Mouse (Mus musculus) ES-Bruce4 (cell line): Measurements from ENCODE around the gene Mtmr3. TPM values are rescaled to one million over a fixed set of nuclear protein-coding genes. Genes with fewer than 3 reads are reported as not detected.

ENCODE experiments used
- H3K27ac ChIP-seq: 2 replicates; pipeline ENCODE4 v1.5.1; 2012; ENCODE audit warnings: low read length, inconsistent platforms; ENCODE audit not compliant: insufficient read depth
- H3K27me3 ChIP-seq: 2 replicates; pipeline ENCODE4 v1.6.1; 2012; ENCODE audit warnings: mild to moderate bottlenecking, low read length, inconsistent platforms; ENCODE audit not compliant: control insufficient read depth, poor library complexity, insufficient read depth, severe bottlenecking
- H3K36me3 ChIP-seq: 2 replicates; pipeline ENCODE4 v1.6.1; 2012; ENCODE audit warnings: inconsistent platforms, mild to moderate bottlenecking, low read length, moderate library complexity; ENCODE audit not compliant: control insufficient read depth, poor library complexity, insufficient read depth, severe bottlenecking
- H3K4me1 ChIP-seq: one replicate; pipeline ENCODE4 v1.8.1; 2011; ENCODE audit warnings: low read length; ENCODE audit not compliant: control insufficient read depth, insufficient read depth
- H3K4me3 ChIP-seq: 2 replicates; pipeline ENCODE4 v1.5.1; 2011; ENCODE audit warnings: low read depth, mild to moderate bottlenecking, low read length
- H3K9ac ChIP-seq: 2 replicates; pipeline ENCODE4 v1.6.1; 2012; ENCODE audit warnings: low read depth, mild to moderate bottlenecking, inconsistent platforms; ENCODE audit not compliant: poor library complexity, severe bottlenecking
- H3K9me3 ChIP-seq: replicated peaks from 2 replicates; pipeline ENCODE4 v1.6.1; 2012; ENCODE audit warnings: mild to moderate bottlenecking, low read length, inconsistent platforms; ENCODE audit not compliant: control insufficient read depth, poor library complexity, insufficient read depth, severe bottlenecking
- CTCF ChIP-seq: IDR thresholded peaks from one replicate; pipeline ENCODE4 v1.8.1; 2011; ENCODE audit warnings: low read depth, low read length
- EP300 ChIP-seq: IDR thresholded peaks from 2 replicates; pipeline ENCODE4 v1.6.1; 2011; ENCODE audit warnings: low read depth, low read length; ENCODE audit not compliant: insufficient read depth
- POLR2A ChIP-seq: IDR thresholded peaks from one replicate; pipeline ENCODE4 v1.8.1; 2011; ENCODE audit warnings: low read length; ENCODE audit not compliant: insufficient read depth
- polyA plus RNA-seq: library from polyadenylated mRNA; stranded (reverse); fragments of >200 nt; gene quantifications from 2 replicates; pipeline ENCODE4 v1.2.4, GENCODE M21; 2011; ENCODE audit warnings: low read depth; ENCODE audit not compliant: missing spikeins, insufficient read depth, insufficient read length

Mtmr3 gene
- polyA plus RNA-seq, 1 experiment = 26.8 TPM

- no peaks in the 10 kb centered on the region for H3K27me3 ChIP-seq
- no peak overlapping the region for H3K4me3 ChIP-seq
- TF ChIP-seq CTCF (no peak), POLR2A (no peak)
- peaks cover 2% of the 10 kb centered on the region for H3K4me1 ChIP-seq
- 0 out of 2 replicates have a peak overlapping the region, but pooled peaks have one; percentile 3 for H3K27ac ChIP-seq
- no peak overlapping the region for H3K9ac ChIP-seq
- H3K36me3 ChIP-seq = no peaks in the 10 kb centered on the region
- H3K9me3 ChIP-seq = no peaks in the 10 kb centered on the region
These were observed 130.0 kb downstream of the Mtmr3 start for GRCm38 (mm10) chr11:4464616-4465015.

- H3K9ac ChIP-seq = no peak overlapping the region
- H3K27ac ChIP-seq = no peak overlapping the region
- H3K4me3 ChIP-seq = no peak overlapping the region
- H3K27me3 ChIP-seq = no peaks in the 10 kb centered on the region
- peaks cover 2% of the 10 kb centered on the region for H3K4me1 ChIP-seq
- no peaks in the 10 kb centered on the region for H3K9me3 ChIP-seq
- TF ChIP-seq POLR2A (no peak), CTCF (no peak), EP300 (no peak)
- no peaks in the 10 kb centered on the region for H3K36me3 ChIP-seq
These were observed 130.5 kb downstream of the Mtmr3 start for GRCm38 (mm10) chr11:4464186-4464585.

GRCm38 (mm10) chr11:4462868-4463267 lies 131.8 kb downstream of the Mtmr3 start:
- no peak overlapping the region for H3K27ac ChIP-seq
- no peak overlapping the region for H3K9ac ChIP-seq
- peaks cover 2% of the 10 kb centered on the region for H3K4me1 ChIP-seq
- H3K27me3 ChIP-seq = no peaks in the 10 kb centered on the region
- no peaks in the 10 kb centered on the region for H3K9me3 ChIP-seq
- H3K36me3 ChIP-seq = no peaks in the 10 kb centered on the region
- TF ChIP-seq POLR2A (no peak), CTCF (no peak), EP300 (no peak)
- H3K4me3 ChIP-seq = no peak overlapping the region

- H3K9me3 ChIP-seq = no peaks in the 10 kb centered on the region
- no peak overlapping the region for H3K9ac ChIP-seq
- TF ChIP-seq CTCF = no peak
- TF ChIP-seq EP300 = peak; percentile 74; the same call in 1 of the 2 replicates
- peaks cover 1% of the 10 kb centered on the region for H3K4me1 ChIP-seq
- no peak overlapping the region for H3K27ac ChIP-seq
- H3K4me3 ChIP-seq = no peak overlapping the region
- no peaks in the 10 kb centered on the region for H3K27me3 ChIP-seq
- H3K36me3 ChIP-seq = no peaks in the 10 kb centered on the region
These were observed 133.5 kb downstream of the Mtmr3 start for GRCm38 (mm10) chr11:4461154-4461553.

- TF ChIP-seq POLR2A = no peak
- TF ChIP-seq EP300 = no peak
- no peak for TF ChIP-seq CTCF
- no peak overlapping the region for H3K4me3 ChIP-seq
These were observed 134.0 kb downstream of the Mtmr3 start for GRCm38 (mm10) chr11:4460615-4461014.

GRCm38 (mm10) chr11:4454895-4455535 lies 139.6 kb downstream of the Mtmr3 start:
- Histone ChIP-seq H3K4me1 (no peaks in the 10 kb centered on the region), H3K9me3 (no peaks in the 10 kb centered on the region), H3K4me3 (no peak overlapping the region), H3K9ac (no peak overlapping the region), H3K36me3 (no peaks in the 10 kb centered on the region), H3K27ac (no peak overlapping the region), H3K27me3 (no peaks in the 10 kb centered on the region)
- TF ChIP-seq EP300 = no peak
- TF ChIP-seq POLR2A = no peak
- no peak for TF ChIP-seq CTCF

More at GRCm38 (mm10) chr11:4460615-4461014, 134.0 kb downstream of the Mtmr3 start:
- Histone ChIP-seq H3K9me3 (no peaks in the 10 kb centered on the region), H3K9ac (no peak overlapping the region), H3K27me3 (no peaks in the 10 kb centered on the region), H3K36me3 (no peaks in the 10 kb centered on the region), H3K4me1 (no peaks in the 10 kb centered on the region), H3K27ac (no peak overlapping the region)
